Mouse (Mus musculus) heart, postnatal 0 days (tissue): ENCODE measurements around the gene Klf13.
A peak's percentile ranks its signal among the peaks of the same experiment; 100 is the strongest.

Experiments
- CTCF ChIP-seq: IDR thresholded peaks from 2 replicates; pipeline ENCODE4 v1.5.1; 2016; ENCODE audit warnings: antibody characterized with exemption, control low read depth, low read depth
- EP300 ChIP-seq: IDR thresholded peaks from 2 replicates; pipeline ENCODE4 v1.6.1; 2016; ENCODE audit warnings: antibody characterized with exemption, low read depth

DNA sequence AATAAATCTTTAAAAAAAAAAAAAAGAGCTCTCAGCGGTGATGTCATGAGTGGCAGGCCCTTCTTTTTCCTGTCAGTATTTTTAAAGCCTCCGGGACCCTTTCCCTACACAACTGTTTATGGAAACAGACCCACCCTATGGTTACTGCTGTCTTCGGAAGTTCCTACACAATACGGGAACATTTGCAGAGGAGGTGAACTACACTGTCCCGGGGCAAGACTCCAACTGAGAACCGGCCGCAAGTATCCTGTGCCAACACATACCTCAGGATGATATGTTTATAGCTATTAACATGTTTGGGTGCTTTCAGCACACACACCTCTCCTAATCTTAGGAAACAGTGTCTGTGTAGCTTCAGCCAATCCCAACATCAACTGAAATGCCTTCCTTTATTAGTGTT lies 53.7 kb downstream of the Klf13 start:
- TF ChIP-seq CTCF, result no peak
- peak; percentile 41; the same call in 1 of the 2 replicates for TF ChIP-seq EP300
